Mouse (Mus musculus): ENCODE data around the gene Zcchc7.
"Not testable (repeated sequence)": the region's sequence is repeated elsewhere in the genome, so short reads cannot be mapped to it uniquely, and the experiment has no call there.

Gene Zcchc7

GRCm38 (mm10) chr4:44755553-44756133 lies at the start of gene Zcchc7:
Gene Zcchc7 (plus strand): TSS chr4:44755877.
- no peak for DNase-seq

- DNase-seq: no peak
Observed at GRCm38 (mm10) chr4:44705967-44706366, 49.7 kb upstream of the Zcchc7 start.

GRCm38 (mm10) chr4:44706865-44707264 lies 48.8 kb upstream of the Zcchc7 start:
- no peak for DNase-seq

- DNase-seq: no peak
Observed at GRCm38 (mm10) chr4:44708311-44708710, 47.4 kb upstream of the Zcchc7 start.

GRCm38 (mm10) chr4:44709091-44709695 lies 46.5 kb upstream of the Zcchc7 start:
- DNase-seq: no peak

GRCm38 (mm10) chr4:44709740-44710700 lies 45.7 kb upstream of the Zcchc7 start, which contains the start of gene Pax5:
Gene Pax5 (minus strand): TSS chr4:44710487.
- DNase-seq: no peak

- no peak for DNase-seq
Observed at GRCm38 (mm10) chr4:44710701-44711097, 45.0 kb upstream of the Zcchc7 start.

- no peak for DNase-seq
Observed at GRCm38 (mm10) chr4:44711136-44711900, 44.4 kb upstream of the Zcchc7 start.

- no peak for DNase-seq
Observed at GRCm38 (mm10) chr4:44712051-44712700, 43.5 kb upstream of the Zcchc7 start.

- no peak for DNase-seq
Observed at GRCm38 (mm10) chr4:44712786-44713553, 42.7 kb upstream of the Zcchc7 start.

- DNase-seq: no peak
Observed at GRCm38 (mm10) chr4:44713554-44714051, 42.1 kb upstream of the Zcchc7 start.

GRCm38 (mm10) chr4:44714111-44714621 lies 41.5 kb upstream of the Zcchc7 start:
- DNase-seq: no peak

- no peak for DNase-seq
Observed at GRCm38 (mm10) chr4:44715621-44716160, 40.0 kb upstream of the Zcchc7 start.

GRCm38 (mm10) chr4:44716391-44716790 lies 39.3 kb upstream of the Zcchc7 start:
- no peak for DNase-seq

GRCm38 (mm10) chr4:44717676-44718075 lies 38.0 kb upstream of the Zcchc7 start:
- DNase-seq: no peak

GRCm38 (mm10) chr4:44720046-44720445 lies 35.6 kb upstream of the Zcchc7 start:
- no peak for DNase-seq

GRCm38 (mm10) chr4:44721237-44721636 lies 34.4 kb upstream of the Zcchc7 start:
- no peak for DNase-seq

GRCm38 (mm10) chr4:44740471-44740870 lies 15.2 kb upstream of the Zcchc7 start:
- DNase-seq: no peak

GRCm38 (mm10) chr4:44756134-44756951 lies 666 bp downstream of the Zcchc7 start:
- peak; percentile 93 for DNase-seq

GRCm38 (mm10) chr4:44757131-44757530 lies 1.5 kb downstream of the Zcchc7 start:
- not testable (repeated sequence) for DNase-seq

All from cerebellum, adult 9-10 months (tissue).